Mouse (Mus musculus): Measurements from ENCODE around the gene Mrpl19.

Mrpl19 gene

GRCm38 (mm10) chr6:81929402-81929801 lies 36.4 kb downstream of the Mrpl19 start:
- DNase-seq (ENCODE audit: low spot score in 2 of 2): no peak

GRCm38 (mm10) chr6:81924304-81924703 lies 41.5 kb downstream of the Mrpl19 start:
- DNase-seq (ENCODE audit: low spot score in 2 of 2): no peak

- peak; percentile 88 to 93 for DNase-seq (ENCODE audit: low spot score in 2 of 2)
Measured at GRCm38 (mm10) chr6:81923523-81924142, 42.1 kb downstream of the Mrpl19 start, which contains the start of gene Gcfc2. TSS of gene Gcfc2 (plus strand) at chr6:81923669.

GRCm38 (mm10) chr6:81912177-81912576 lies 53.6 kb downstream of the Mrpl19 start:
- no peak for DNase-seq (ENCODE audit: low spot score in 2 of 2)

GRCm38 (mm10) chr6:81911713-81912112 lies 54.0 kb downstream of the Mrpl19 start:
- no peak for DNase-seq (ENCODE audit: low spot score in 2 of 2)

GRCm38 (mm10) chr6:81911244-81911643 lies 54.5 kb downstream of the Mrpl19 start:
- DNase-seq (ENCODE audit: low spot score in 2 of 2): no peak

GRCm38 (mm10) chr6:81910302-81910855 lies 55.4 kb downstream of the Mrpl19 start:
- no peak for DNase-seq (ENCODE audit: low spot score in 2 of 2)
